Comparison of ENCODE assay signal across 13 mouse cellular contexts in genomic region chr4:114321516-114322339, GRCm38 (mm10).
"Had no signal": no experiment of that assay in that cellular context is flagged by ENCODE, and none has a peak within 500 bp of the region (broad histone marks: within the 10 kb centered on the region; RNA-seq: fewer than 3 reads in every experiment).

No protein-coding gene starts in this region.

- H3K9me3 ChIP-seq: limb, embryonic 15.5 days; liver, embryonic 12.5 days; midbrain, embryonic 15.5 days; neural tube, embryonic 13.5 days; stomach, embryonic 15.5 days had no signal

- H3K36me3 ChIP-seq: limb, embryonic 15.5 days; liver, embryonic 12.5 days; midbrain, embryonic 15.5 days; neural tube, embryonic 13.5 days; stomach, embryonic 15.5 days had no signal

- H3K4me1 ChIP-seq: limb, embryonic 15.5 days; liver, embryonic 12.5 days; midbrain, embryonic 15.5 days; neural tube, embryonic 13.5 days; stomach, embryonic 15.5 days had no signal

- DNase-seq: lung, embryonic 14.5 days; lung, postnatal 10 days; lung, postnatal 4 days; right cerebral cortex, postnatal 14 days; thymus, adult 2 months; thymus, postnatal 25 days had no signal

- H3K9ac ChIP-seq: limb, embryonic 15.5 days; liver, embryonic 12.5 days; lung, embryonic 14.5 days; midbrain, embryonic 15.5 days; neural tube, embryonic 13.5 days; stomach, embryonic 15.5 days had no signal

- H3K4me3 ChIP-seq: limb, embryonic 15.5 days; liver, embryonic 12.5 days; midbrain, embryonic 15.5 days; neural tube, embryonic 13.5 days; stomach, embryonic 15.5 days had no signal

- H3K4me2 ChIP-seq: limb, embryonic 15.5 days; liver, embryonic 12.5 days; lung, embryonic 14.5 days; midbrain, embryonic 11.5 days; midbrain, embryonic 15.5 days; neural tube, embryonic 13.5 days; stomach, embryonic 15.5 days had no signal

- H3K27ac ChIP-seq: limb, embryonic 15.5 days; liver, embryonic 12.5 days; midbrain, embryonic 15.5 days; neural tube, embryonic 13.5 days; stomach, embryonic 15.5 days had no signal

- H3K27me3 ChIP-seq: limb, embryonic 15.5 days; liver, embryonic 12.5 days; midbrain, embryonic 15.5 days; neural tube, embryonic 13.5 days; stomach, embryonic 15.5 days had no signal

- ATAC-seq: intestine, embryonic 16.5 days; liver, embryonic 12.5 days; midbrain, embryonic 15.5 days had no signal
